Mouse (Mus musculus): ENCODE data around the gene Dscaml1.

Gene Dscaml1

GRCm38 (mm10) chr9:45517993-45518705, 91.7 kb downstream of the Dscaml1 start:
- no peak for DNase-seq

- no peak for DNase-seq
Measured at GRCm38 (mm10) chr9:45519841-45520240, 93.4 kb downstream of the Dscaml1 start.

GRCm38 (mm10) chr9:45522866-45523265, 96.4 kb downstream of the Dscaml1 start:
- no peak for DNase-seq

GRCm38 (mm10) chr9:45524505-45524904, 98.1 kb downstream of the Dscaml1 start:
- DNase-seq, result no peak

GRCm38 (mm10) chr9:45533253-45533652, 106.8 kb downstream of the Dscaml1 start:
- no peak for DNase-seq

GRCm38 (mm10) chr9:45534472-45534988, 108.1 kb downstream of the Dscaml1 start:
- no peak for DNase-seq

GRCm38 (mm10) chr9:45537649-45538048, 111.2 kb downstream of the Dscaml1 start:
- no peak for DNase-seq

- DNase-seq, result no peak
Measured at GRCm38 (mm10) chr9:45539265-45540044, 113.0 kb downstream of the Dscaml1 start.

GRCm38 (mm10) chr9:45546024-45546638, 119.7 kb downstream of the Dscaml1 start:
- no peak for DNase-seq

GRCm38 (mm10) chr9:45546902-45547578, 120.6 kb downstream of the Dscaml1 start:
- no peak for DNase-seq

- DNase-seq, result no peak
Measured at GRCm38 (mm10) chr9:45549796-45550195, 123.4 kb downstream of the Dscaml1 start.

- DNase-seq, result no peak
Measured at GRCm38 (mm10) chr9:45550210-45550609, 123.8 kb downstream of the Dscaml1 start.

- DNase-seq, result no peak
Measured at GRCm38 (mm10) chr9:45550662-45551061, 124.2 kb downstream of the Dscaml1 start.

- no peak for DNase-seq
Measured at GRCm38 (mm10) chr9:45555036-45555826, 128.8 kb downstream of the Dscaml1 start.

GRCm38 (mm10) chr9:45556882-45557281, 130.5 kb downstream of the Dscaml1 start:
- no peak for DNase-seq

- no peak for DNase-seq
Measured at GRCm38 (mm10) chr9:45560987-45561386, 134.6 kb downstream of the Dscaml1 start.

- no peak for DNase-seq
Measured at GRCm38 (mm10) chr9:45566843-45567578, 140.6 kb downstream of the Dscaml1 start.

GRCm38 (mm10) chr9:45569680-45570079, 143.3 kb downstream of the Dscaml1 start:
- DNase-seq, result no peak

GRCm38 (mm10) chr9:45570346-45570745, 143.9 kb downstream of the Dscaml1 start:
- no peak for DNase-seq

GRCm38 (mm10) chr9:45572787-45573492, 146.5 kb downstream of the Dscaml1 start:
- DNase-seq, result no peak

- DNase-seq, result no peak
Measured at GRCm38 (mm10) chr9:45573493-45573815, 147.0 kb downstream of the Dscaml1 start.
